Comparison of ENCODE assay signal across 22 mouse cellular contexts in genomic region chr6:146820177-146820965, GRCm38 (mm10). TPM values are rescaled to one million over a fixed set of nuclear protein-coding genes. Genes with fewer than 3 reads are reported as not detected.
"Had no signal": no experiment of that assay in that cellular context is flagged by ENCODE, and none has a peak within 500 bp of the region (broad histone marks: within the 10 kb centered on the region; RNA-seq: fewer than 3 reads in every experiment).

No protein-coding gene starts in this region.

- H3K9ac ChIP-seq: liver, embryonic 15.5 days; midbrain, embryonic 13.5 days had no signal

- H3K9me3 ChIP-seq: limb, embryonic 10.5 days; liver, embryonic 15.5 days; midbrain, embryonic 13.5 days had no signal

- ATAC-seq: lung, postnatal 0 days; midbrain, embryonic 13.5 days had no signal

- DNase-seq: lung, adult 2 months; lung, postnatal 36 days; right cerebral cortex, adult 18-20 months; right cerebral cortex, postnatal 25 days; thymus, postnatal 4 days had no signal

- H3K27ac ChIP-seq: limb, embryonic 10.5 days; liver, embryonic 15.5 days; midbrain, embryonic 13.5 days had no signal

- H3K4me3 ChIP-seq: limb, embryonic 10.5 days; liver, embryonic 15.5 days; midbrain, embryonic 13.5 days had no signal

- H3K4me2 ChIP-seq: liver, embryonic 11.5 days; liver, embryonic 15.5 days; midbrain, embryonic 13.5 days had no signal

- H3K36me3 ChIP-seq: limb, embryonic 10.5 days; liver, embryonic 15.5 days; midbrain, embryonic 13.5 days had no signal

- H3K4me1 ChIP-seq: limb, embryonic 10.5 days; liver, embryonic 15.5 days; midbrain, embryonic 13.5 days had no signal

- H3K27me3 ChIP-seq: liver, embryonic 15.5 days; midbrain, embryonic 13.5 days had no signal

RNA-seq across cellular contexts. Expression of gene Arntl2, which starts 24.5 kb away (rescaled TPM):
- total RNA-seq: megakaryocyte progenitor cell, adult 5-6 weeks had no signal

RNA-seq across cellular contexts. Expression of gene Smco2, which starts 29.5 kb away (rescaled TPM):
- total RNA-seq: layer of hippocampus, adult 18-20 months; layer of hippocampus, postnatal 14 days; left cerebral cortex, adult 18-20 months; left cerebral cortex, postnatal 14 days; megakaryocyte progenitor cell, adult 5-6 weeks; midbrain, postnatal 0 days had no signal
- polyA plus RNA-seq: kidney, embryonic 14.5 days; limb, embryonic 10.5 days; limb, embryonic 14.5 days; liver, embryonic 11.5 days; liver, embryonic 15.5 days; lung, postnatal 0 days; midbrain, embryonic 13.5 days; midbrain, postnatal 0 days; neural tube, embryonic 14.5 days; small intestine, adult 2 months; stomach, embryonic 16.5 days; thymus, postnatal 0 days had no signal
